Mouse (Mus musculus) C2C12 (cell line): Measurements from ENCODE around the gene Vdr.

ENCODE experiments used
- CTCF ChIP-seq: IDR thresholded peaks from one replicate; pipeline ENCODE4 v1.5.1; 2011; ENCODE audit not compliant: control insufficient read depth, insufficient read depth, insufficient read length
- FOSL1 ChIP-seq: IDR thresholded peaks from one replicate; pipeline ENCODE4 v1.8.0; 2011; ENCODE audit warnings: mild to moderate bottlenecking, low read length; ENCODE audit not compliant: poor library complexity, insufficient read depth, severe bottlenecking
- MAX ChIP-seq: IDR thresholded peaks from one replicate; pipeline ENCODE4 v1.6.1; 2011; ENCODE audit warnings: mild to moderate bottlenecking, control low read depth
- MYOD1 ChIP-seq: IDR thresholded peaks from one replicate; pipeline ENCODE4 v1.6.1; 2011; ENCODE audit warnings: low read depth; ENCODE audit not compliant: control insufficient read depth, insufficient read length
- MYOG ChIP-seq: IDR thresholded peaks from one replicate; pipeline ENCODE4 v1.6.1; 2011; ENCODE audit not compliant: control insufficient read depth, insufficient read length; ENCODE audit errors: extremely low read depth
- USF1 ChIP-seq: IDR thresholded peaks from one replicate; pipeline ENCODE4 v1.6.1; 2011; ENCODE audit warnings: low read depth, mild to moderate bottlenecking, control low read depth, moderate library complexity

DNA sequence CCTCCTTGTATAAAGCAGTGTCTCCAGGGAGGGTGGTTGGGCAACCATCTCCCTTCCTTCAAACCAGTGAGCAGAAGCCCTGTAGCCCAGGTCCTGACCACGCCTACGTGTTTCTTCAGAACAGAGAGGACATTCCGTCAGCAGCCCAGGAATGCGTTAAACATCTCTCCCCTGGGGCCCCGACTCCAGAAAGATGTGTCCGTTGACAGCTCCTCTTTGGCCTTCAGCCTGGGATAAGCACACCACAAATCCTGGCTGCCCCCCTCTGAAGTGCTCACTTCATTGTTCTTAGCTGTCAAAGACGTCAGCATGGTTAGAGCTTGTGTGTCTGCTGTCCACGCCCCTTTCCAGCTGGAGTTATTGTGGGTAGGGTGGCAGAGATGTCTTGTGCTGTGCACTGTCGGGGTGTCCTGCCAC is 3.9 kb upstream of the Vdr start:
- TF ChIP-seq CTCF = no peak
- TF ChIP-seq MYOD1 = no peak
- TF ChIP-seq MYOG = no peak
- no peak for TF ChIP-seq USF1
- TF ChIP-seq MAX = peak; percentile 96
- TF ChIP-seq FOSL1 = no peak
